Mouse (Mus musculus): ENCODE data around the gene March5.

DNA sequence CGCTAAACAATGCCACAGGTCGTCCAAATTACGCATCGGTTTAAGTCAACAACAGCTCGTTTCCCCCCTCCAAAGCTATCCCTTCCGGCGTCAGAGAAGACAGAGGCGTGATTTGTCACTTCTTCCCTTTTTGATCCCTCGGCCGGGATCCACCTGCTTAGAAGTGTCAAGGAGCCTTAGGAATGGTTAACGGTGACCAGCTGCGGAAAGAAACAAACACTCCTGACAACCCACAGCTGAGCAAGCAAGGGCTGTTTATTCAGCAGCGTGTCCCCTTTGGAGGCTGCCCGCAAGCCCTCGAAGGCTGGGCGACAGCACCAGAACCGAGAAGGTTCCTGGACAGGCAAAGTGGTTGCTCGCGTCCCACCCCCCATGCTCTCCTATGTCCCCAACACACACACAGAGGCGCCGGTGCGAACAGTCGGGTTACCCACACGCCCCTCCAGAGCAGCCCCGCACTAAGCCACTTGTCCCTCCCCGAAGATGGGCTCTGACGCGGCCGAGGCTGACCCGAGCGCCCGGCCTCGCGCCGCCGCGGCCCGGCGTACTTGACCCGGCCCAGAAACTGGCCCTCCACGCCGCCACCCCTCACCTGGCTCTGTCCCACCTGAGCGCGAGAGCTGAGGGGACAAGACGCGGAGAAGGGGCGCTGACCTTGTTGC, 571 bp upstream of the March5 start:
- TF ChIP-seq CTCF (IDR thresholded peaks at IDR 0.05; ENCODE audit: extremely low read depth, insufficient read depth, low read length) (no peak), POLR2A (IDR thresholded peaks at IDR 0.05; ENCODE audit: extremely low read depth, insufficient read depth, low read length) (peak; percentile 36; the same call in 1 of the 2 replicates)
